Mouse (Mus musculus) megakaryocyte, embryonic 14.5 days (primary cell): ENCODE data around the gene Srpk2.

Experiments
- FLI1 ChIP-seq: IDR thresholded peaks from 2 replicates; pipeline ENCODE4 v1.6.1; 2012; ENCODE audit warnings: low read length, inconsistent platforms, mixed read lengths
- GATA1 ChIP-seq: IDR thresholded peaks from 3 replicates; pipeline ENCODE4 v1.6.1; 2012; ENCODE audit warnings: mixed read lengths, low read length, inconsistent platforms, borderline replicate concordance

DNA sequence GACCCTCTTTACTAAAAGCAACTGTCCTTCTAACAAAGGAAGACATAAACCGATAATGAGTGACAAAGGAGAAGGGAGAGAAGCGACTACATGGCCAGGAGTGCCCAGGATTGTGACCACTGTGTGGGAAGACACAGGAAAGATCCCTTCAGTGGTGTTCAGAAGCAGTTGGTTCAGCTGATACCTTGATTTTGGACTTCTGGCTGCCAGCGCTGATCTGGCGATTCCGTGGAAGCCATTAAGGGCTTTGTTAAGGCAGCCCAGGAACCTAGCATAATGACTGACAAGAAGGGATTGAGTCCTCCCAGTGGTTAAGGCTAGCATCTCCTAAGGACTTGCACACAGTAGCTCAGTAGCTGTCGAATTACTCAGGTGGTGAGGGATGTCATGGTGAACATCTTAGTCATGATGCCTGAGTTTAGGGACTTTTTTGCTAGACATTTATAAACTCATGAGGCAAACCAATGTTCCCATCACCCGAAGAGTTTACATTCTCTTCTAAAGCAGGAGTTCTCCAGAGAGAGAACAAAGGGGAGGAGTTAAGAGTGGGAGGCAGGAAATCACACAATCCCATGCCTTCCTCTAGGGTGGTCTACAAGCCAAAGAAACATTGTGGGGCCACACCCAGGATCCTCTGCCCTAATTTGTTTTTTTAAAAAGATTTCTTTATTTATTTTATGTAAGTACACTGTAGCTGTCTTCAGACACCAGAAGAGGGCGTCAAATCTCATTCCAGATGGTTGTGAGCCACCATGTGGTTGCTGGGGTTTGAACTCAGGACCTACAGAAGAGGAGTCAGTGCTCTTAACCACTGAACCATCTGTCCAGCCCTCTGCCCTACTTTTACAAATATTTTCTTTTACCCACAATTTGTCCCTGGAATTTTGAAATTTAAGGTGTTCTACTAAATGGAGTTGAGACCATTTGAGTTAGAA, 29.3 kb upstream of the Srpk2 start:
- TF ChIP-seq GATA1: no peak
- no peak for TF ChIP-seq FLI1
